Mouse (Mus musculus): ENCODE results near the gene Map4k4. TPM values are rescaled to one million over a fixed set of nuclear protein-coding genes. Genes with fewer than 3 reads are reported as not detected.

The Map4k4 gene
- polyA plus RNA-seq, 1 experiment from 2014 or later, result 65.8 TPM

GRCm38 (mm10) chr1:39976107-39976506 lies 75.4 kb downstream of the Map4k4 start:
- no peak for ATAC-seq (ENCODE audit: low FRiP score, low read depth)
- no peaks in the 10 kb centered on the region for H3K9me3 ChIP-seq
- no peak overlapping the region for H3K4me3 ChIP-seq
- peaks cover 68% of the 10 kb centered on the region for H3K36me3 ChIP-seq
- 92% methylated on average over 2 of the region's 2 CpGs for WGBS
- H3K4me1 ChIP-seq, result peaks cover 7% of the 10 kb centered on the region; the same call in 1 of the 2 replicates
- no peak overlapping the region for H3K9ac ChIP-seq
- no peak overlapping the region for H3K27ac ChIP-seq
- no peaks in the 10 kb centered on the region for H3K27me3 ChIP-seq (replicated peaks)
- H3K4me2 ChIP-seq (replicated peaks), result no peak overlapping the region

GRCm38 (mm10) chr1:39976847-39977744 lies 76.4 kb downstream of the Map4k4 start:
- no peak overlapping the region for H3K4me3 ChIP-seq
- 80% methylated on average over 11 of the region's 11 CpGs for WGBS
- H3K4me1 ChIP-seq, result peaks cover 7% of the 10 kb centered on the region; the same call in 1 of the 2 replicates
- no peaks in the 10 kb centered on the region for H3K27me3 ChIP-seq (replicated peaks)
- H3K9me3 ChIP-seq, result no peaks in the 10 kb centered on the region
- H3K27ac ChIP-seq, result no peak overlapping the region
- ATAC-seq (ENCODE audit: low FRiP score, low read depth), result no peak
- H3K4me2 ChIP-seq (replicated peaks), result no peak overlapping the region
- no peak overlapping the region for H3K9ac ChIP-seq
- peaks cover 78% of the 10 kb centered on the region for H3K36me3 ChIP-seq

- no peak for ATAC-seq (ENCODE audit: low FRiP score, low read depth)
- H3K9ac ChIP-seq, result no peak overlapping the region
- no peaks in the 10 kb centered on the region for H3K9me3 ChIP-seq
- no peaks in the 10 kb centered on the region for H3K27me3 ChIP-seq (replicated peaks)
- no peak overlapping the region for H3K4me2 ChIP-seq (replicated peaks)
- no peak overlapping the region for H3K4me3 ChIP-seq
- 90% methylated on average over 20 of the region's 20 CpGs for WGBS
- H3K27ac ChIP-seq, result no peak overlapping the region
- H3K4me1 ChIP-seq, result no peaks in the 10 kb centered on the region
- H3K36me3 ChIP-seq, result peaks cover 87% of the 10 kb centered on the region
These were observed 78.2 kb downstream of the Map4k4 start for GRCm38 (mm10) chr1:39978781-39979486.

- 93% methylated on average over 15 of the region's 15 CpGs for WGBS
- Histone ChIP-seq H3K9me3 (no peaks in the 10 kb centered on the region), H3K36me3 (peaks cover 88% of the 10 kb centered on the region), H3K4me2 (replicated peaks) (no peak overlapping the region), H3K9ac (no peak overlapping the region), H3K27ac (no peak overlapping the region), H3K4me3 (no peak overlapping the region), H3K4me1 (no peaks in the 10 kb centered on the region), H3K27me3 (replicated peaks) (no peaks in the 10 kb centered on the region)
- no peak for ATAC-seq (ENCODE audit: low FRiP score, low read depth)
These were observed 79.9 kb downstream of the Map4k4 start for GRCm38 (mm10) chr1:39980314-39981290.

- ATAC-seq (ENCODE audit: low FRiP score, low read depth), result no peak
- Histone ChIP-seq H3K27ac (no peak overlapping the region), H3K36me3 (peaks cover 88% of the 10 kb centered on the region), H3K4me3 (no peak overlapping the region), H3K9ac (no peak overlapping the region), H3K27me3 (replicated peaks) (no peaks in the 10 kb centered on the region), H3K9me3 (no peaks in the 10 kb centered on the region), H3K4me2 (replicated peaks) (no peak overlapping the region), H3K4me1 (no peaks in the 10 kb centered on the region)
- WGBS, result 86% methylated on average over 3 of the region's 3 CpGs
These were observed 81.3 kb downstream of the Map4k4 start for GRCm38 (mm10) chr1:39981970-39982369.

- H3K4me1 ChIP-seq, result no peaks in the 10 kb centered on the region
- 78% methylated on average over 13 of the region's 13 CpGs for WGBS
- no peak overlapping the region for H3K27ac ChIP-seq
- no peaks in the 10 kb centered on the region for H3K27me3 ChIP-seq (replicated peaks)
- H3K36me3 ChIP-seq, result peaks cover 87% of the 10 kb centered on the region
- no peaks in the 10 kb centered on the region for H3K9me3 ChIP-seq
- no peak overlapping the region for H3K9ac ChIP-seq
- no peak overlapping the region for H3K4me3 ChIP-seq
- no peak overlapping the region for H3K4me2 ChIP-seq (replicated peaks)
- ATAC-seq (ENCODE audit: low FRiP score, low read depth), result no peak
These were observed 82.2 kb downstream of the Map4k4 start for GRCm38 (mm10) chr1:39982727-39983487.

GRCm38 (mm10) chr1:39984331-39984730 lies 83.6 kb downstream of the Map4k4 start:
- Histone ChIP-seq H3K9me3 (no peaks in the 10 kb centered on the region), H3K27me3 (replicated peaks) (no peaks in the 10 kb centered on the region)

GRCm38 (mm10) chr1:39986820-39987219 lies 86.1 kb downstream of the Map4k4 start:
- H3K4me1 ChIP-seq, result no peaks in the 10 kb centered on the region
- no peak for ATAC-seq (ENCODE audit: low FRiP score, low read depth)
- no peak overlapping the region for H3K9ac ChIP-seq
- H3K4me3 ChIP-seq, result no peak overlapping the region
- H3K27me3 ChIP-seq (replicated peaks), result no peaks in the 10 kb centered on the region
- peaks cover 86% of the 10 kb centered on the region for H3K36me3 ChIP-seq
- 94% methylated on average over 9 of the region's 9 CpGs for WGBS
- H3K9me3 ChIP-seq, result no peaks in the 10 kb centered on the region
- no peak overlapping the region for H3K27ac ChIP-seq
- H3K4me2 ChIP-seq (replicated peaks), result no peak overlapping the region

More at GRCm38 (mm10) chr1:39984331-39984730, 83.6 kb downstream of the Map4k4 start:
- Histone ChIP-seq H3K9ac (no peak overlapping the region), H3K27ac (no peak overlapping the region), H3K4me3 (no peak overlapping the region), H3K4me1 (no peaks in the 10 kb centered on the region), H3K4me2 (replicated peaks) (no peak overlapping the region), H3K36me3 (peaks cover 86% of the 10 kb centered on the region)
- ATAC-seq (ENCODE audit: low FRiP score, low read depth), result no peak
- WGBS, result 90% methylated on average over 9 of the region's 9 CpGs

GRCm38 (mm10) chr1:39988841-39989240 lies 88.1 kb downstream of the Map4k4 start:
- Histone ChIP-seq H3K4me3 (no peak overlapping the region), H3K36me3 (peaks cover 89% of the 10 kb centered on the region), H3K4me2 (replicated peaks) (no peak overlapping the region), H3K27me3 (replicated peaks) (no peaks in the 10 kb centered on the region), H3K4me1 (no peaks in the 10 kb centered on the region), H3K9ac (no peak overlapping the region), H3K27ac (no peak overlapping the region), H3K9me3 (no peaks in the 10 kb centered on the region)
- WGBS, result 92% methylated on average over 12 of the region's 12 CpGs
- ATAC-seq (ENCODE audit: low FRiP score, low read depth), result no peak

GRCm38 (mm10) chr1:39990041-39990440 lies 89.3 kb downstream of the Map4k4 start:
- H3K27me3 ChIP-seq (replicated peaks), result no peaks in the 10 kb centered on the region
- no peaks in the 10 kb centered on the region for H3K4me1 ChIP-seq
- ATAC-seq (ENCODE audit: low FRiP score, low read depth), result no peak
- H3K9ac ChIP-seq, result no peak overlapping the region
- WGBS, result 93% methylated on average over 9 of the region's 9 CpGs
- no peaks in the 10 kb centered on the region for H3K9me3 ChIP-seq
- H3K36me3 ChIP-seq, result peaks cover 90% of the 10 kb centered on the region
- H3K4me2 ChIP-seq (replicated peaks), result no peak overlapping the region
- H3K27ac ChIP-seq, result no peak overlapping the region
- H3K4me3 ChIP-seq, result no peak overlapping the region

GRCm38 (mm10) chr1:39993921-39994320 lies 93.2 kb downstream of the Map4k4 start:
- Histone ChIP-seq H3K4me3 (no peak overlapping the region), H3K27ac (no peak overlapping the region), H3K4me2 (replicated peaks) (no peak overlapping the region), H3K27me3 (replicated peaks) (no peaks in the 10 kb centered on the region), H3K9me3 (no peaks in the 10 kb centered on the region), H3K36me3 (peaks cover 93% of the 10 kb centered on the region), H3K4me1 (no peaks in the 10 kb centered on the region), H3K9ac (no peak overlapping the region)
- ATAC-seq (ENCODE audit: low FRiP score, low read depth), result no peak
- 90% methylated on average over 7 of the region's 7 CpGs for WGBS

Data from neural tube, embryonic 12.5 days (tissue).